Mouse (Mus musculus) ES-E14 (cell line): ENCODE measurements around the gene Pimreg. TPM values are rescaled to one million over a fixed set of nuclear protein-coding genes. Genes with fewer than 3 reads are reported as not detected.

Experiments
- DNase-seq: peaks from one replicate; pipeline ENCODE4 v3.0.0-alpha.2; 2013; ENCODE audit warnings: low read depth, low spot score
- H3K27ac ChIP-seq: 2 replicates; pipeline ENCODE4 v1.5.1; 2012; ENCODE audit warnings: low read depth, mild to moderate bottlenecking, low read length, moderate library complexity, mixed read lengths; ENCODE audit not compliant: poor library complexity, insufficient read depth, severe bottlenecking
- H3K36me3 ChIP-seq: 2 replicates; pipeline ENCODE4 v1.6.1; 2012; ENCODE audit warnings: mild to moderate bottlenecking, low read length, moderate library complexity, mixed read lengths; ENCODE audit not compliant: control insufficient read depth, poor library complexity, insufficient read depth, severe bottlenecking
- H3K4me1 ChIP-seq, 2 experiments: fragments of 150-350 bp in 1 of 2; sonication (generic) in 1 of 2; 2 replicates each; pipeline ENCODE4 v1.6.1; 2012; ENCODE audit warnings: low read length in 2 of 2, mild to moderate bottlenecking in 1 of 2, mixed read lengths in 1 of 2; ENCODE audit not compliant: control insufficient read depth in 2 of 2, insufficient read depth in 2 of 2, poor library complexity in 1 of 2
- H3K4me3 ChIP-seq, 2 experiments: fragments of 150-350 bp in 1 of 2; sonication (generic) in 1 of 2; 2 replicates each; pipeline ENCODE4 v1.5.1; 2012; ENCODE audit warnings: low read length in 2 of 2, low read depth in 1 of 2, mild to moderate bottlenecking in 1 of 2, mixed read lengths in 1 of 2; ENCODE audit not compliant: insufficient read depth in 1 of 2, poor library complexity in 1 of 2, severe bottlenecking in 1 of 2
- H3K9ac ChIP-seq: 2 replicates; pipeline ENCODE4 v1.6.1; 2012; ENCODE audit warnings: low read depth, mild to moderate bottlenecking, low read length, mixed read lengths; ENCODE audit not compliant: poor library complexity, insufficient read depth, severe bottlenecking
- H3K9me3 ChIP-seq: fragments of 150-350 bp; sonication (generic); 2 replicates; pipeline ENCODE4 v1.6.1; 2012; ENCODE audit warnings: low read depth, mild to moderate bottlenecking, low read length; ENCODE audit not compliant: control insufficient read depth, insufficient read depth
- CHD2 ChIP-seq: IDR thresholded peaks from 2 replicates; pipeline ENCODE4 v1.6.1; 2014; ENCODE audit warnings: mild to moderate bottlenecking, low read depth, low read length, inconsistent platforms
- HCFC1 ChIP-seq: IDR thresholded peaks from 2 replicates; pipeline ENCODE4 v1.6.1; 2012; ENCODE audit warnings: low read length, inconsistent platforms, borderline replicate concordance; ENCODE audit not compliant: insufficient read depth
- MAFK ChIP-seq: IDR thresholded peaks from 2 replicates; pipeline ENCODE4 v1.6.1; 2014; ENCODE audit warnings: mild to moderate bottlenecking, low read depth, low read length, inconsistent platforms; ENCODE audit not compliant: insufficient read depth
- ZC3H11A ChIP-seq: IDR thresholded peaks from 2 replicates; pipeline ENCODE4 v1.6.1; 2012; ENCODE audit warnings: low read depth, mild to moderate bottlenecking, inconsistent platforms, low read length, borderline replicate concordance
- ZNF384 ChIP-seq: IDR thresholded peaks from 2 replicates; pipeline ENCODE4 v1.6.1; 2012; ENCODE audit warnings: low read depth, low read length, inconsistent platforms
- in situ Hi-C, 2 experiments: fragments of 600-800 bp; cut with MboI; formaldehyde crosslinking; loops; one replicate each; pipeline ENCODE4 v1.15.1; 2025; ENCODE audit warnings: low sequenced_read_pairs in 2 of 2, inconsistent platforms in 1 of 2; ENCODE audit not compliant: unreplicated experiment in 2 of 2
- total RNA-seq: library from RNA; depleted of rRNA; stranded (reverse); fragments of 300-350 nt; gene quantifications from 2 replicates; pipeline ENCODE4 v1.2.3, GENCODE M21; 2012

Pimreg gene
- total RNA-seq, 1 experiment = 28.7 TPM

DNA sequence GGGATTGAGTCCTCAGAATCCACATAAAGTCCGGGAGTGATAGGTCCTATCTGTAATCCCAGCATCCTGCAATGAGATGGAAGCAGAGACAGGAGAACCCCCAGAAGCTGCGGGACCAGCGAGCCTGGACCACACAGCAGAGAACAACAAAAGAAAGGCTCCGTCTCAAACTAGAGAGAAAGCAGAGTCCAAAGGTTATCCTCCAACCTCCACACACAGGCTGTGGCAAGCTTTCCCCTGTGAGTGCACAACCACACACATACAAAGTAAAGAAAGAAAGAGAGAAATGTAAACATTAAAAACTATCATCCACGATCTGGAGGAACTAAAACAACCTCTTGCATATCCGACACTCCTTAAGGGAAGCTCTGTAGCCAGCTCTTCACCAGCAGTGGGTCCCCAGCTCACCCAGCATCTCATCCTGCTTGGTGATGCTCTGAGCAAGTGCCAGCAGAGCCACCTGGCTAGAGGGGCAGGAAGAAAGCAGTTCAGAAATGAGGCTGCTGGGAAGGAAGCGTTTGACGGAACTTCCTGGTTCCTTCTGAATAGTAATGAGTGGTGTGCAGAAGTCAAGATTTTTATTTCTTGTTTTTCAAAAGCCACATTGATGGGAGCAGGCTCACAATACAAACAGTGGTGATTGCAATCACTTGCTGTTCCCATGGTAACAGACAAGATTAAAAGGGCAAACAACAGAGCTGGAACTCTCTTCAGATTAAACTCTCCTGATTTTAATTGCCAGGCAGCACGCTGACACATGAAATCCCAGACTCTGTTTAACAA, 30.7 kb upstream of the Pimreg start:
- no peak overlapping the region for H3K4me3 ChIP-seq
- TF ChIP-seq HCFC1 = no peak
- TF ChIP-seq MAFK = no peak
- no peak for TF ChIP-seq CHD2
- H3K4me1 ChIP-seq = no peaks in the 10 kb centered on the region
- no peak for DNase-seq
- H3K27ac ChIP-seq = no peak overlapping the region
- H3K36me3 ChIP-seq = no peaks in the 10 kb centered on the region
- H3K9me3 ChIP-seq = no peaks in the 10 kb centered on the region
- in situ Hi-C loops = no loop called here
- H3K9ac ChIP-seq = no peak overlapping the region

DNA sequence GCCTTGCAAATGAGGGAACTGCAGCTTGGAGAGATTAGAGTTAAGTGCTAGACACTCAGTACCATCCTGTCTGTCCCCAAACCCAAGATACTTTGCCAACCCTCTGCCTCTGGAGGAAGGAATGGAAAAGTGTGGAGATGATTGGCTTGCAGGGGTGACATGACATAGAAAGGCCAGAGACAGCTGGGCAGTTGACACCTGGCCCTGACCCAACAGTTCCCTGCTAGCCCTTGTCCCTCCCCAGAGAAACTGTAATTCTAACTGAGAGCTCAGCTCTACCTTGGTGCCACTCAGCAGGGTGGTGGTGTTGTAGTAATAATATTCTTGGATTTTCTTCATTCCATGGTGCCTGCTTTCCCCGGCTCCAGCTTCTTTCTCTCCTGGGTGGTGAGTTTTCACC, 29.9 kb upstream of the Pimreg start:
- TF ChIP-seq HCFC1 (no peak), MAFK (no peak)
- Histone ChIP-seq H3K4me1 (no peaks in the 10 kb centered on the region), H3K27ac (no peak overlapping the region)

DNA sequence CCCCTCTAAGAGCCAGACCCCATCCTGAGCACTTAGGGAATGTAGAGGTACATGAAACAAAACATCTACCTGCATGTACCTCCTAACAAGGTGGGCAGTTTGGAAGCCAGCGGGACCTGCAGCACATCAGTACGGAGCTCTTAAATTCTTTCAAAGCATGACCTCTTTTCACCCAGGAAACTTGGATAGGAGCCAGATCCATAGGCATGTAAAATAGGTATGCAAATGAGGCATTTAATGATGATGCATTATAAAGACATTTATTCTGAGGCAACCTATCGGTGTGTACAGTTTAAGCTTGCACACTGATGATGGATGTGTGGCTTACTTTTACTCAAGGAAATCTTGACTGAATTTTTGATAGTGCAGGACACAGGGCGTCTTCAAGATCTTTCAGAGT, 27.2 kb upstream of the Pimreg start:
- no peak overlapping the region for H3K27ac ChIP-seq
- no peak overlapping the region for H3K4me3 ChIP-seq
- H3K9ac ChIP-seq = no peak overlapping the region
- no peak for TF ChIP-seq MAFK
- no peak for DNase-seq
- H3K4me1 ChIP-seq = no peaks in the 10 kb centered on the region
- no peaks in the 10 kb centered on the region for H3K9me3 ChIP-seq
- in situ Hi-C loops = no loop called here
- no peaks in the 10 kb centered on the region for H3K36me3 ChIP-seq

More for the DNA sequence above, 29.9 kb upstream of the Pimreg start:
- H3K9me3 ChIP-seq = no peaks in the 10 kb centered on the region
- H3K4me3 ChIP-seq = no peak overlapping the region
- H3K9ac ChIP-seq = no peak overlapping the region
- no peaks in the 10 kb centered on the region for H3K36me3 ChIP-seq
- no peak for DNase-seq
- in situ Hi-C loops = no loop called here

- DNase-seq = no peak
- no peak for TF ChIP-seq MAFK
- no peak for TF ChIP-seq HCFC1
- no peak for TF ChIP-seq CHD2
- TF ChIP-seq ZNF384 = no peak
- TF ChIP-seq ZC3H11A = no peak
- in situ Hi-C loops = no loop called here
- no peak overlapping the region for H3K27ac ChIP-seq
- H3K4me3 ChIP-seq = no peak overlapping the region
- no peak overlapping the region for H3K9ac ChIP-seq
- no peaks in the 10 kb centered on the region for H3K9me3 ChIP-seq
- H3K36me3 ChIP-seq = no peaks in the 10 kb centered on the region
- H3K4me1 ChIP-seq = no peaks in the 10 kb centered on the region
Observed at GRCm38 (mm10) chr11:72016518-72017252, 25.1 kb upstream of the Pimreg start.

GRCm38 (mm10) chr11:72017253-72017601, 24.6 kb upstream of the Pimreg start:
- H3K27ac ChIP-seq = no peak overlapping the region
- H3K9me3 ChIP-seq = no peaks in the 10 kb centered on the region
- no peak overlapping the region for H3K4me3 ChIP-seq
- TF ChIP-seq MAFK (no peak), HCFC1 (no peak), ZC3H11A (no peak)
- peaks cover 0 to 2% of the 10 kb centered on the region in 2 experiments; a peak in 1 of 4 replicates for H3K4me1 ChIP-seq
- H3K36me3 ChIP-seq = no peaks in the 10 kb centered on the region
- H3K9ac ChIP-seq = no peak overlapping the region
- in situ Hi-C loops = no loop called here
- DNase-seq = no peak
